Mouse (Mus musculus): ENCODE results near the gene Nudcd3.

The Nudcd3 gene

GRCm38 (mm10) chr11:6061891-6062290, 138.3 kb downstream of the Nudcd3 start:
- no peak for DNase-seq

GRCm38 (mm10) chr11:6059162-6059561, 141.1 kb downstream of the Nudcd3 start:
- no peak for DNase-seq

Data from layer of hippocampus, adult 9-11 months (tissue).